Mouse (Mus musculus) ES-E14 (cell line): ENCODE measurements around the gene Neurod6. TPM values are rescaled to one million over a fixed set of nuclear protein-coding genes. Genes with fewer than 3 reads are reported as not detected.
"Not testable (repeated sequence)": the region's sequence is repeated elsewhere in the genome, so short reads cannot be mapped to it uniquely, and the experiment has no call there.

Experiments
- DNase-seq: peaks from one replicate; pipeline ENCODE4 v3.0.0-alpha.2; 2013; ENCODE audit warnings: low read depth, low spot score
- H3K27ac ChIP-seq: 2 replicates; pipeline ENCODE4 v1.5.1; 2012; ENCODE audit warnings: low read depth, mild to moderate bottlenecking, low read length, moderate library complexity, mixed read lengths; ENCODE audit not compliant: poor library complexity, insufficient read depth, severe bottlenecking
- H3K36me3 ChIP-seq: 2 replicates; pipeline ENCODE4 v1.6.1; 2012; ENCODE audit warnings: mild to moderate bottlenecking, low read length, moderate library complexity, mixed read lengths; ENCODE audit not compliant: control insufficient read depth, poor library complexity, insufficient read depth, severe bottlenecking
- H3K4me1 ChIP-seq, 2 experiments: fragments of 150-350 bp in 1 of 2; sonication (generic) in 1 of 2; 2 replicates each; pipeline ENCODE4 v1.6.1; 2012; ENCODE audit warnings: low read length in 2 of 2, mild to moderate bottlenecking in 1 of 2, mixed read lengths in 1 of 2; ENCODE audit not compliant: control insufficient read depth in 2 of 2, insufficient read depth in 2 of 2, poor library complexity in 1 of 2
- H3K4me3 ChIP-seq, 2 experiments: fragments of 150-350 bp in 1 of 2; sonication (generic) in 1 of 2; 2 replicates each; pipeline ENCODE4 v1.5.1; 2012; ENCODE audit warnings: low read length in 2 of 2, low read depth in 1 of 2, mild to moderate bottlenecking in 1 of 2, mixed read lengths in 1 of 2; ENCODE audit not compliant: insufficient read depth in 1 of 2, poor library complexity in 1 of 2, severe bottlenecking in 1 of 2
- H3K9ac ChIP-seq: 2 replicates; pipeline ENCODE4 v1.6.1; 2012; ENCODE audit warnings: low read depth, mild to moderate bottlenecking, low read length, mixed read lengths; ENCODE audit not compliant: poor library complexity, insufficient read depth, severe bottlenecking
- H3K9me3 ChIP-seq: fragments of 150-350 bp; sonication (generic); 2 replicates; pipeline ENCODE4 v1.6.1; 2012; ENCODE audit warnings: low read depth, mild to moderate bottlenecking, low read length; ENCODE audit not compliant: control insufficient read depth, insufficient read depth
- CHD2 ChIP-seq: IDR thresholded peaks from 2 replicates; pipeline ENCODE4 v1.6.1; 2014; ENCODE audit warnings: mild to moderate bottlenecking, low read depth, low read length, inconsistent platforms
- HCFC1 ChIP-seq: IDR thresholded peaks from 2 replicates; pipeline ENCODE4 v1.6.1; 2012; ENCODE audit warnings: low read length, inconsistent platforms, borderline replicate concordance; ENCODE audit not compliant: insufficient read depth
- MAFK ChIP-seq: IDR thresholded peaks from 2 replicates; pipeline ENCODE4 v1.6.1; 2014; ENCODE audit warnings: mild to moderate bottlenecking, low read depth, low read length, inconsistent platforms; ENCODE audit not compliant: insufficient read depth
- ZC3H11A ChIP-seq: IDR thresholded peaks from 2 replicates; pipeline ENCODE4 v1.6.1; 2012; ENCODE audit warnings: low read depth, mild to moderate bottlenecking, inconsistent platforms, low read length, borderline replicate concordance
- ZNF384 ChIP-seq: IDR thresholded peaks from 2 replicates; pipeline ENCODE4 v1.6.1; 2012; ENCODE audit warnings: low read depth, low read length, inconsistent platforms
- in situ Hi-C, 2 experiments: fragments of 600-800 bp; cut with MboI; formaldehyde crosslinking; loops; one replicate each; pipeline ENCODE4 v1.15.1; 2025; ENCODE audit warnings: low sequenced_read_pairs in 2 of 2, inconsistent platforms in 1 of 2; ENCODE audit not compliant: unreplicated experiment in 2 of 2
- total RNA-seq: library from RNA; depleted of rRNA; stranded (reverse); fragments of 300-350 nt; gene quantifications from 2 replicates; pipeline ENCODE4 v1.2.3, GENCODE M21; 2012; rRNA removed

Neurod6 gene
- not detected in 2 replicates for total RNA-seq

DNA sequence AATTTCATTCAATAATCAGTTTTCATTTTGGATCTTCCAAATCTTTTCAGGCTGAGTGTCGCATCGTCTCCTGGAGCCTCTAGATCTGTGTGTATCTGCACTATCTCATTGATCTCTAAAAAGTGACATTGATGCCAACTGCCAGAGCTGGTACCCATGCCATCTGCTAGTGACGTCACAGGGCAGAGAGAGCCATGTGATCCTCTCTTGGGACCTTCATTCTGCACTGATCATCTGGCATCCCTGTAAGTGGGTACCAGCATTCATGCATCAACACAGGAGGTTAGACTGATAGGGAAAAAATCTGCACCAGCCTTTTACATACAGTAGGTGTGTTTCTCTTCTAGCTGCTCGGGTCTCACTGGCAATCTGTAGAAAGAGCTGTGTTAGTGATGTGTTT, at the start of gene Neurod6:
Neurod6 (minus strand) TSS at position 290 of the 400 bp plus-strand sequence.
- DNase-seq, result no peak
- no peaks in the 10 kb centered on the region for H3K36me3 ChIP-seq
- H3K4me3 ChIP-seq, result no peak within 1 kb of the TSS
- TF ChIP-seq CHD2, result no peak
- TF ChIP-seq ZC3H11A, result no peak
- TF ChIP-seq ZNF384, result no peak
- no peak for TF ChIP-seq HCFC1
- TF ChIP-seq MAFK, result no peak
- no peak within 1 kb of the TSS for H3K27ac ChIP-seq
- H3K9ac ChIP-seq, result no peak within 1 kb of the TSS
- no peaks in the 10 kb centered on the region for H3K9me3 ChIP-seq
- in situ Hi-C loops, result no loop called here
- no peaks in the 10 kb centered on the region for H3K4me1 ChIP-seq

- Histone ChIP-seq H3K9me3 (no peaks in the 10 kb centered on the region), H3K9ac (no peak overlapping the region), H3K4me3 (no peak overlapping the region), H3K4me1 (no peaks in the 10 kb centered on the region), H3K27ac (no peak overlapping the region), H3K36me3 (no peaks in the 10 kb centered on the region)
- in situ Hi-C loops, result loop anchor here in 1 of 2 experiments (25.0 kb wide), 1 partner anchor 220 kb away; no protein-coding TSS in a partner anchor
- DNase-seq, result peak; percentile 57
- TF ChIP-seq ZC3H11A (peak; percentile 55; the same call in 1 of the 2 replicates), ZNF384 (no peak)
These were observed 36.1 kb upstream of the Neurod6 start for GRCm38 (mm10) chr6:55717209-55717608.

- H3K4me3 ChIP-seq, result no peak overlapping the region
- H3K36me3 ChIP-seq, result no peaks in the 10 kb centered on the region
- TF ChIP-seq CHD2 (no peak), ZNF384 (no peak), ZC3H11A (no peak), HCFC1 (no peak), MAFK (no peak)
- no peak overlapping the region for H3K9ac ChIP-seq
- no peaks in the 10 kb centered on the region for H3K9me3 ChIP-seq
- in situ Hi-C loops, result loop anchor here in 1 of 2 experiments (25.0 kb wide), 1 partner anchor 222 kb away; no protein-coding TSS in a partner anchor
- no peak overlapping the region for H3K27ac ChIP-seq
- no peak for DNase-seq
- no peaks in the 10 kb centered on the region for H3K4me1 ChIP-seq
These were observed 34.4 kb upstream of the Neurod6 start for GRCm38 (mm10) chr6:55715446-55715845.

- not testable (repeated sequence) for H3K9me3 ChIP-seq, H3K4me1 ChIP-seq, H3K9ac ChIP-seq, H3K27ac ChIP-seq, DNase-seq, H3K4me3 ChIP-seq, H3K36me3 ChIP-seq
- in situ Hi-C loops, result loop anchor here in 1 of 2 experiments (25.0 kb wide), 1 partner anchor 226 kb away; no protein-coding TSS in a partner anchor
These were observed 29.9 kb upstream of the Neurod6 start for GRCm38 (mm10) chr6:55710913-55711312.

DNA sequence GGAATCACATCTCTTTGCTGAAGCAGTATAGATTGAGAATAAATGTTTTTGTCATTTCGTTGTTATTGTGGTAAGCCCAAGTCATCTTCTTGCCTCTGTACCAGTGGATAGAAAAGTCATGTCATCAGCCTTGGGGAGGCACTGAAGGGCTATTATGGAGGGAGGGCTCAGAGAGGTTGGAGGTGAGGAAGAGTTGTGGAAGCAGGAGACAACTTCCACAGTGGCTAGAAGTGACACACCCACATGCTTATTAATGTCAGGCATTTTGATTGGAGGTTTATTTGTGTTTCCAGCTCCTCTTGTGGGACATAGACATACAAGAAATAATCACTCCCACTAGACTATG, 23.7 kb upstream of the Neurod6 start:
- no peak for TF ChIP-seq ZC3H11A
- no peak for TF ChIP-seq CHD2
- no peak for TF ChIP-seq HCFC1
- no peak for TF ChIP-seq ZNF384
- TF ChIP-seq MAFK, result no peak
- H3K4me1 ChIP-seq, result no peaks in the 10 kb centered on the region
- H3K27ac ChIP-seq, result no peak overlapping the region
- no peaks in the 10 kb centered on the region for H3K9me3 ChIP-seq
- in situ Hi-C loops, result loop anchor here in 1 of 2 experiments (25.0 kb wide), 1 partner anchor 233 kb away; no protein-coding TSS in a partner anchor
- H3K9ac ChIP-seq, result no peak overlapping the region
- no peak for DNase-seq
- no peak overlapping the region for H3K4me3 ChIP-seq
- H3K36me3 ChIP-seq, result no peaks in the 10 kb centered on the region
